Mouse (Mus musculus) adrenal gland, postnatal 10 days (tissue): ENCODE measurements around the gene 2810408A11Rik. TPM values are rescaled to one million over a fixed set of nuclear protein-coding genes. Genes with fewer than 3 reads are reported as not detected.
"Not testable (repeated sequence)": the region's sequence is repeated elsewhere in the genome, so short reads cannot be mapped to it uniquely, and the experiment has no call there.

Experiments
- DNase-seq: peaks from one replicate; pipeline ENCODE4 v3.0.0; 2021; ENCODE audit warnings: mixed read lengths
- total RNA-seq, 2 experiments: library from RNA; stranded (reverse); gene quantifications; 2 replicates each; pipeline ENCODE4 v1.2.3; 2021

The 2810408A11Rik gene
- total RNA-seq, 2 experiments from 2014 or later = 3.1 to 3.2 TPM

DNA sequence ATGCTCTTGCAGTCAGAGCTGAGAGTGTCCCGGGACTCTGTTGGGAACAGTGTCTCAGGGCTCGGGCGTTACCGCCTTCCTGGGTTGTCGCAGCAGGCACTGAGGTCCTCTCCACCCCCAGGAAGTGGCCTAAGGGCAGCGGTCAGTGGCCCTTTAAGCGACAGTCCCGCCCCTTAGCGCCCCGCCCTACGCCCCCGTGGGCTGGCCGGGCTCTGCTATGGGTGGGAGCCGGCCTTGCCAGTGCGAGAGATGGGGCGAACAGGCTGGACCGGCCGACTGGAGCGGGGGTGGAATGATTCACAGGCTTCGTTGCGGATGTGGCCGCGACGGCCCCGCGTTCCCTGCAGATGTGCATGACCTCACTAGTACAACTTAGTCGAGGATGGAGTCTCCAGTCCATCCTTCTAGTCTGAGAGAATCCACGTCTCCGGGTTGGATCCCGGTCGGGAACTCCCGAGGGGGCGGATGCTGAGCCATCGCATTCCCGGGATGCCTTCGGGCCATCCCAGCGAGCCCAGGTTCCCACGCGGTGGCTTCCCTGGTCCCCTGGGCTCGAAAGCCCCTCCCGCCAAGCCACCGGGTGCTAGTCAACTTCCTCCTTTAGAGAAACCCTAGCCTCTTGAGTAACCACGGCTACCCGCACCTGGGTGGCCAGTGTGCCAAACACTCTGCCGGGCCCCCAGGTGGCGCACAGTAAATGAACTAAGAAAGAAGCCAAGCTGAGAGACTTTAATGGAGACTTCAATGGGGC lies 19.8 kb downstream of the 2810408A11Rik start, which contains the start of gene Kctd11:
Gene Kctd11, minus strand, starts transcription at position 554 of the 751 bp plus-strand sequence.
- DNase-seq = peak; percentile 94

DNA sequence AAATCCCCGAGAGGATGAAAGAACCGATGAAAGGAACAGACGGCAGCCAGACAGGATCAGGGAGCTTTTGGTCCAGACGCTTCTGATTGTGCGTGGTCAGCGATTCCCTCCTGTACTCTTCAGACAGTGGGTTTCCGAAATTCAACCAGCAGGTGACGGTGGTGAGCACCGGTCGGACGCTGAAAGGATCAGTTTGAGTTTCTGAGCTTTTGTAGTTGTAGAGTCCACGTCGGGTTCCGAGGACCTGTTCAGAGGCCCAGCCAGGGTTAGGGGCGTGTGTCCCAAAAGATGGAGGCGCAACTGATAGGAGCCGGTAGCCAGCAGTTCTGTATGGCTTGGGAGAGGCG lies 20.3 kb downstream of the 2810408A11Rik start:
- peak; percentile 79 for DNase-seq

DNA sequence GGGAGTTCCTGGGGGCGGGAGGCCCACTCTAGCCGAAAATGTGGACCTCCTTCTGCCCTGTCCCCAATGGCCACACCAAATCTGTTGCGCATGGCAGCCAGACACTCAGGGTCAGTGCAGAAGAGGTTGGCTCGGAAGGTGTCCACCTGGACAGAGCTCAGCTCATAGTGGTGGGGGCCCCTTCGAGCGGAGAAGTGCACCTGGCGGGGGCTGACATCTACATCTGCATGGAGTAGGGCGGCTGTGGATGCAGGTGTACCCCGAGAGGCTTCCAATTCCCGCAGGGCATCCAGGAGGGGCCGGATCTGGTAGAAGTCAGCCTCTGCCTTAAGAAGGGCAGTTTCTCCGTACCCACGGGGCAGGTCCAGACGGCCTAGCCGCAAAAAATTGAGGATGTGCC lies 21.1 kb downstream of the 2810408A11Rik start:
- no peak for DNase-seq

- no peak for DNase-seq
Observed at GRCm38 (mm10) chr11:69878952-69879351, 21.8 kb downstream of the 2810408A11Rik start.

DNA sequence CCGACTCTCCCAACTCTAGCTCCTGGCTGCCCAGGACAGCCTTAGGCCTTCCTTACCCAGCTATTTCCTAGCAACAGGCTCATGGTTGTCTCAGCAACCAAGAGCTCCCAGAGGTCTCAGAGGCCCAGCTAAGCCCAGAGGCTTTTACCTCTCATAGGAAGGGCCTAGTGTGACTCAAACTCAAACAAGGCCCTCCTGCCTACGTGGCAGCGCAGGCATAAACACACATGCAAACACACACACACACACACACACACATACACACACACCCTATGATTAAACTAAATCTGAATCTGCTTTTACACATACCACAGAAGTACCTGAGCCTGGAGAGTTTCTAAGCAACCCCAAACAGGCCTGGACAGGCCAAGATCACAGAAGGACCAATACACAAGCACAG lies 22.4 kb downstream of the 2810408A11Rik start:
- no peak for DNase-seq

DNA sequence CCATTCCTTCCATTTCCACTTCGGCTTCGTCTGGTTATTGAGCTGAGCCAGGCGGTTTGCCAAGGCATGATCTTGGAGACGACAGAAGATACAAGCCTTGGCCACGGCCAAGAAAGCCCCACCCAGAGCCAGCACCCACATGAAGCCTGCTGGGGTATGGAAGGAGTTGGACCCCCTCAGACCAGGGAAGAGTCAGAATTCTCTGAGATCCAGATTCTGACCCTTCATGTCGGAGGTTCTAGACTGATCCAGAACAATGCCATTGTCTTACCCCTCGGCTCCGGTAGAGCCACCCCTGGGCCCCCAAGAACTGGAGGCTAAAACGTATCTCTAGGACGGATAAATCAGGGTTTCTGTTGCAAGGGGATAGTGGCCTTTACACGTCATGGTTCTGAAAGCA lies 22.9 kb downstream of the 2810408A11Rik start, which contains the start of gene Tmem95:
Gene Tmem95, minus strand, starts transcription at position 141 of the 400 bp plus-strand sequence.
- DNase-seq = no peak

DNA sequence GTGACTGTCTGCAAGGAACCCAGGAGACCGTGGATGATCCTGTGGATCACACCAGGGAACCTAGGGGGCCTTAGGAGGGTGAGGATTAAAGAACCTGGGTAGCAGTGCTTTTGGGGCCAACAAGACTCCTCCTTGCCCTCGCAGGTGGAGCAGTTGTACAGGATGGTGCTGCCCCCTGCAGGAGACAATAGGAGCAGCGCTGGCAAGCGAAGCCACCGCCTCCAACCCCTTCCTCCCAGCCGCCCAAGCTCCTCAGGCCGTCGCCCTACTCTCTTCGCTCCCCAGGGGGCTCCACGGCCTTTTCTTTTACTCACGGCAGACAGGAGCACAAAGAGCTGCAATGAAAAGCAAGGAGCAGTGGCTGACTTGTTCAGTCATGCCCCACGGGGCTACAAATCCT lies 23.9 kb downstream of the 2810408A11Rik start:
- peak; percentile 90 for DNase-seq

- DNase-seq = no peak
Observed at GRCm38 (mm10) chr11:69876186-69876585, 24.6 kb downstream of the 2810408A11Rik start.

GRCm38 (mm10) chr11:69872451-69872850 lies 28.3 kb downstream of the 2810408A11Rik start:
- DNase-seq = no peak

- no peak for DNase-seq
Observed at GRCm38 (mm10) chr11:69871822-69872221, 29.0 kb downstream of the 2810408A11Rik start.

DNA sequence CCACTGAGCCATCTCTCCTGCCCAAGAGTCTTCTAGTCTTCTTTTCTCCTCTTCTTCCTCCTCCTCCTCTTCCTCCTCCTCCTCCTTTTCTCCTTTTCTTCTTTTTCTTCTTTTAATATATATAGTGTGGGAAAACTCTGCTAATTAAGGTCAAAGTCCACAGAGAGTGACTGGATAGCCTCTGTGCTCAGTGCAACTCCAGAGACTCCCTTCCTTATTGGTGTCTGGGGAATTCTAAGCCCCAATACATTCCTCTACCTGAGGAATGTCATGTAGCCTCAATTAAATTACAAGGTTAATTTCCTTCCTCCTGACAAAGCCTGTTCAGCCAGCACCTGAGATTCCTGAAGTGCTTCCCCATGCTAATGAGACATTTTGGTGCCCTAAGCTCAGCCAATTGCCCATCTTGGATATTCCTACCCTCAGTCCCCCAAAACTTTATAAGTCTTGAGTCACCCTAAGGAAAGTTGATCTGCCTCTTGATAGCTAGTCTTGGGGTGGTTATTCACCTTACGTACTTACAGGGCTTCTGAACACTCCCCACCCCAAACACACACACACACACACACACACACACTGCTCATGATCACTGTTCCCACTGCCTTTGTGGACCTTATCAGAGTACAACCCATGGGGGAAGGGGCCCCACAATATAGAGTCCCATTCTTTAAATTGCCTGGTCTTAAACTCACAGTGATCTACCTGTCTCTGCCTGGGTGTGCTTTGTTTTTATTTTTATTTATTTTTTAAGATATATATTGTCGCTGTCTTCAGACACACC lies 30.3 kb downstream of the 2810408A11Rik start:
- no peak for DNase-seq

DNA sequence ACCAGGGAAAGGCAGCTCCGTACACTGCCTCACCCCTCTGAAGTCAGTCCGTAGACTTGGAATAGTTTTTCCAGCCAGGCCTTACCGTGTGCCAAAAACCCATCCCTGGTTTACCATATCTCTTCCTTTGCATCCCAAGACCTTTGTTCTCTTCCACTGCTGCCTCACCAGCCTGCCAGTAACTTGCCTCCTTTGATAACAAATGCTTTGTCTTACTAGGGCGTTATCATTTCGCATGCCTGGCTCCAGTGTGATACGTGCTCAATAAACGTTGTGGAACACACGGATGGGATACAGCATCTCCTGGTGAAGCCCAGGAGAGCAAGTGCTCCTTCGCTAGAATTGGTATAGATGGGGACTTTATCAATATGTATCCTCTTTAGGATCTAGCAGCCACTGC lies 33.5 kb downstream of the 2810408A11Rik start:
- DNase-seq = no peak

DNA sequence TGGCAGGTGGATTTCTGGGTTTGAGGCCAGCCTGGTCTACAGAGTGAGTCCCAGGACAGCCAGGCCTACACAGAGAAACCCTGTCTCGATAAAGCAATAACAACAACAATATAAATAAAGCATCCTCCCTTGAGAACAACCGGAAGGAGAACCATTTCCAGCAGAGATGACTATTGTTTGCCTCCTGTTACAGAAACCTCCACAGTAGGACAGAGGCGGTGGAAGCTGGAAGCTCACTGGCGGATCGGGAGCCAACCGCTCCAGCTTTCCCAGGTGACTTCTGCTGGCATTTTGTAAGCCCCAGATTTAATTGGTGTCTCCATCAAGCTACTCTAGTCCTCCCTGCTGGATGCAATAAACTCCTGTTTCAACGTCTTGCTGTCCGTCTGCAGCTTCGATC lies 35.2 kb downstream of the 2810408A11Rik start:
- no peak for DNase-seq

DNA sequence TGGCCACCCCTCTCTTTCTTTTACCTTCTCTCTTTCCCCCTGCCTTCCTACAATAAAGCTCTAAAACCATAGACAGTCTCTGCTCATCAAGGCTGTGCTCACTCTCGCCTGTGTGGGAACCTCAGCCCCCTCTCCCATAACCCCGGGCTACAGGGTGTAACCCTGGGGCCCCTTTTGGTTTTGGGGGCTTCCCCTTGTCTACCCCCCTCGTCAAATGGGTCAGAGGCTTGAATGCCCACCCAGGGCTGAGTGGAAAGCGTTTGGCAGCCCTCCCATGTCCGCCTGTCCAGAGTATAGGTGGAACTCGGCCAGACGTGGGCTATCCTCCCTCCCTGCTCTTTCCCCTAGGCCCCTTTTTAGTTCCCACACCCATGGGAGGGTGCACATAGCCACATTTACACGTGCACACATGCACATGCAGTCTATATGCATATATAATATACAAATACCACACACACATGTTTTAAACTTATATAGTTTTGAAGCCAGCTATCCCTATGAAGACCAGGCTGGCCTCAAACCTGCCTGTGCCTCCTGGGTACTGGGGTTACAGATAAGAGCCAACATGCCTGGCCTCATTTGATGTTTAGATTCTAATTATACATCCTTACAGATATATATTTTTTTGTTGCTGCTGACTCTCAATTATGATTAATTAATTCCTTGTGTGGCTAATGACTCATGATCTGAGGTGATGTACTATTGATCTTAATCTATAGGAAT lies 36.5 kb downstream of the 2810408A11Rik start:
- DNase-seq = no peak

DNA sequence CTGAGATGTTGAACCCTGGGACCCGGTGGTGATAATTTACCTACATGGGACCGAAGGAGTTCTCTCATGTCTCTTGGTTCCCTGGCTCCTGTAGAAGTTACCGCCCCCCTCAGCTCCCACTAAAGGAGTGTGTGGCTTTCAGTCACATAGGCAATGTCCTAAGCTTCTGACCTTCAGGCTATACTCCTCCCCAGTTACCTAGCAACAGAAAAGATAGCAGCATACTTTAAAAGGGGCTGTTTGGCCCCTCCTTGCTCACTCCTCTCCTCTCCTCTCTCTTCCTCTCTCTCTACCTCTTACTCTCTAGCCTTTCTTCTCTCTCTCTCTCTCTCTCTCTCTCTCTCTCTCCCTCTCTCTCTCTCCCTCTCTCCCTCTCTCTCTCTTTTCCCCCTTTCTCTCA lies 37.1 kb downstream of the 2810408A11Rik start:
- DNase-seq = not testable (repeated sequence)

DNA sequence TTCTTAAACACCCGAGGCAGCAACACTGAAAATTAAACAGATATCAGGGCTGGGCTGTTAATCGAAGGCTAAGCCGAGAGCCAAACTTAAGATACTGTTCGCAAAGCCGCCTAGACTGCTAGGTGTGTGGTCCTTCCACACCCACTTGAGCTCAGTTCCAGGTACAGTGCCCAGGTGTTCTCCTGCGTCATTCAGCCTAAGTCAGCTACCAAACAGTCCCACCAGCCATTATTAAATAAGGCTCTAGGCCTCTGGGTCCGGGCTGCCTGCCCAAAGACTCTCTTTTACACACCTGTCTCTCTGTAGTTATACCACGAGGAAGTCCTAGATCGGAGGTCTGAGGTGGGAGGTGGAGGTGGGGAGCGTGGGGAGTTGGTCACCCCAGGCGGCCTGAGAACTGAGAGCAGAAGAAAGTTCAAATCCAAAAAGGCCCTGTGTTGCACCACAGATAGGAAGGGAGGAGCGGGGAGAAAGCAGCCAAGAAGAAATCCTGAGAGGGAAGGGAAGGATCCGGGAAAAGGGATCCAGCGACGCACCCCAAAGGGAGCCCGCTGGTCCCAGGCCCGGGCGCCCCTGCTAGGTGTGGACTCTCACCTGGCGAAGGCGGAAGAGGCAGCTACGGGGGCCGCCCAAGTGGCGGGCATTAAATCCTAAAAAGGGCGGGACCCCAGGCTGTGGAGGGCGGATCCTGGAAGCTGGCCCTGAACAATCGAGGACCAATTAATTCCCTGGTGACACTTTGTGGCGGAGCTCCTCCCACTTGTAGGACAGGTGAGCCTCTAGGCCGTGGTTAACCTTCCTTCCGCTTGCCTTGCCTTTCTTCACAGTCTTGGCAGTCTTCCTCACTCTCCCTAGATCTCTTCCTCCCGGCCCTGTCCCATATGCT lies 42.4 kb downstream of the 2810408A11Rik start, which contains the start of gene Tnk1:
Gene Tnk1, minus strand, starts transcription at position 618 of the 886 bp plus-strand sequence.
- no peak for DNase-seq

- DNase-seq = peak; percentile 69
Observed at GRCm38 (mm10) chr11:69855347-69855746, 45.4 kb downstream of the 2810408A11Rik start.

DNA sequence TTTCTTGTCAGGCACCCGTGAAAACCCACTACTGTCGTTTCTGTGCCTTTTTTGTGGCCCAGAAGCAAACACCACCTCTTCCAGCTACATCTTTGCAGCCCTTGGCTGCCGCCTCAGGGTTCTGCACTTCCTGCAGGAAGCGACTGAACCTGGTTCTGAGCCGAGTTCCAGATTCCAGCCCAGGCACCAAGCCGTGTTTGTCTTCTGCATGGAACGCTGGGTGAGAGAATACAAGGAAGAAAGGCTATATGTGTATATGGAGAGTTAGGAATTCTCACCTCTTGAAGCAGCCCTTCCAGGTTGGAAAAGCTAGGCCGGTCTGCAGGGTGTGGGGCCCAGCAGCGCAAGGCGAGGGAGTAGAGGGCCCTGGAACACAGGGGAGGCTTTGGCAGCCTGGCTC lies 46.1 kb downstream of the 2810408A11Rik start:
- no peak for DNase-seq

GRCm38 (mm10) chr11:69853994-69854393 lies 46.8 kb downstream of the 2810408A11Rik start:
- DNase-seq = no peak

GRCm38 (mm10) chr11:69850754-69851153 lies 50.0 kb downstream of the 2810408A11Rik start:
- DNase-seq = no peak

GRCm38 (mm10) chr11:69849884-69850283 lies 50.9 kb downstream of the 2810408A11Rik start:
- no peak for DNase-seq

- no peak for DNase-seq
Observed at GRCm38 (mm10) chr11:69849128-69849527, 51.7 kb downstream of the 2810408A11Rik start.
